Mouse (Mus musculus): ENCODE measurements around the gene Hist2h2ac. TPM values are rescaled to one million over a fixed set of nuclear protein-coding genes. Genes with fewer than 3 reads are reported as not detected.
A peak's percentile ranks its signal among the peaks of the same experiment; 100 is the strongest.
"Not testable (repeated sequence)": the region's sequence is repeated elsewhere in the genome, so short reads cannot be mapped to it uniquely, and the experiment has no call there.

The Hist2h2ac gene
- polyA plus RNA-seq, 1 experiment = 1.9 TPM

DNA sequence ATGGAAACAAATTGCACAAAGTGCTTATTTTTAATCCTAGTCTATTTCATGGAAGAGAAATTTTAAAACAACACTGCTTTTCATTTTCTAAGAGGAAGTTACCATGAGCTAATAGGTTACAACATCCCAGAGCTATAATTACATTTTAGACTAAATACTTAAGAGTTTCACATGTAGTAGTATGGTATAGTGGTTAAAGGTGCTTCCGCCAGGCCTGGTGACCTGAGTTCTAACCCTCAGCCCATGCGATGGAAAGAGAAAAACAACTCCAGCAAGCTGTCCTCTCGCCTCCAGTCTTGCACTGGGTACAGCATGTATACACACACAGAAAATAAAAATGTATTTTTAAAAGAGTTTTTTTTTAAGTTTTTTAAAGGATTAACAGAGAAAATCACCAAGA, 31.1 kb upstream of the Hist2h2ac start:
- Histone ChIP-seq H3K79me3 (ENCODE audit: low read depth) (peaks cover 2% of the 10 kb centered on the region), H3ac (ENCODE audit: control insufficient read depth, insufficient read length, low read depth) (no peak overlapping the region)

GRCm38 (mm10) chr3:96250890-96251289, 30.2 kb upstream of the Hist2h2ac start:
- no peaks in the 10 kb centered on the region for H3K27me3 ChIP-seq (ENCODE audit: control insufficient read depth, insufficient read depth, insufficient read length)
- no peak for TF ChIP-seq MAX (IDR thresholded peaks at IDR 0.05)
- no peak for TF ChIP-seq CTCF (IDR thresholded peaks at IDR 0.05; ENCODE audit: control insufficient read depth, insufficient read depth, insufficient read length)
- no peak for TF ChIP-seq FOSL1 (IDR thresholded peaks at IDR 0.05; ENCODE audit: insufficient read depth, low read length, poor library complexity, severe bottlenecking)
- no peak for TF ChIP-seq MYOG (IDR thresholded peaks at IDR 0.05; ENCODE audit: control insufficient read depth, extremely low read depth, insufficient read length)
- TF ChIP-seq MYOD1 (IDR thresholded peaks at IDR 0.05; ENCODE audit: control insufficient read depth, insufficient read length, low read depth) = no peak
- no peak for TF ChIP-seq CEBPB (IDR thresholded peaks at IDR 0.05; ENCODE audit: low read depth)
- no peak for TF ChIP-seq USF1 (IDR thresholded peaks at IDR 0.05; ENCODE audit: low read depth)
- no peak overlapping the region for H3ac ChIP-seq (ENCODE audit: control insufficient read depth, insufficient read length, low read depth)
- H3K4me3 ChIP-seq (ENCODE audit: insufficient read depth, poor library complexity, severe bottlenecking) = no peak overlapping the region
- H3K79me2 ChIP-seq (ENCODE audit: control insufficient read depth, insufficient read depth) = no peaks in the 10 kb centered on the region
- no peaks in the 10 kb centered on the region for H3K36me3 ChIP-seq (ENCODE audit: control insufficient read depth, insufficient read depth)
- H3K79me3 ChIP-seq (ENCODE audit: low read depth) = peaks cover 2% of the 10 kb centered on the region

More for the DNA sequence above, 31.1 kb upstream of the Hist2h2ac start:
- TF ChIP-seq USF1 (IDR thresholded peaks at IDR 0.05; ENCODE audit: low read depth) = no peak
- no peak for TF ChIP-seq MYOD1 (IDR thresholded peaks at IDR 0.05; ENCODE audit: control insufficient read depth, insufficient read length, low read depth)
- no peak for TF ChIP-seq MYOG (IDR thresholded peaks at IDR 0.05; ENCODE audit: control insufficient read depth, extremely low read depth, insufficient read length)
- TF ChIP-seq CEBPB (IDR thresholded peaks at IDR 0.05; ENCODE audit: low read depth) = no peak
- TF ChIP-seq MAX (IDR thresholded peaks at IDR 0.05) = no peak
- TF ChIP-seq CTCF (IDR thresholded peaks at IDR 0.05; ENCODE audit: control insufficient read depth, insufficient read depth, insufficient read length) = no peak
- TF ChIP-seq FOSL1 (IDR thresholded peaks at IDR 0.05; ENCODE audit: insufficient read depth, low read length, poor library complexity, severe bottlenecking) = no peak
- no peaks in the 10 kb centered on the region for H3K36me3 ChIP-seq (ENCODE audit: control insufficient read depth, insufficient read depth)
- no peaks in the 10 kb centered on the region for H3K27me3 ChIP-seq (ENCODE audit: control insufficient read depth, insufficient read depth, insufficient read length)
- no peaks in the 10 kb centered on the region for H3K79me2 ChIP-seq (ENCODE audit: control insufficient read depth, insufficient read depth)
- H3K4me3 ChIP-seq (ENCODE audit: insufficient read depth, poor library complexity, severe bottlenecking) = no peak overlapping the region

DNA sequence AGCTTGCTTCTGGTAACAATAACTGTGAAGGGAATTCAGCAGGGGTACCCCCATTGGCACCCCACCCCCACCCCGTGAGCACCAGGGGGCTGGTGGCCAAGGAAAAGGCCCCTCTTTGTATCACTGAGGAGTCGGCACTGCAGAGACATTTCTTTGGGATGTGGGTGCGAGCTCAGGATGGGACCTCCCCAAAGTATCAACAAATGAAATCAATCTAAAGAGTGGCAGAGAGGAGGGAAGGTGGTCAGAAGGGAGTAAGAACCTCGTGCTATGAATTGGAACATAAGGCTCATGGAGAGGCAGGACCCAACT, 28.3 kb upstream of the Hist2h2ac start:
- no peaks in the 10 kb centered on the region for H3K79me2 ChIP-seq (ENCODE audit: control insufficient read depth, insufficient read depth)
- peaks cover 2% of the 10 kb centered on the region for H3K79me3 ChIP-seq (ENCODE audit: low read depth)
- no peaks in the 10 kb centered on the region for H3K36me3 ChIP-seq (ENCODE audit: control insufficient read depth, insufficient read depth)
- H3K27me3 ChIP-seq (ENCODE audit: control insufficient read depth, insufficient read depth, insufficient read length) = no peaks in the 10 kb centered on the region
- H3ac ChIP-seq (ENCODE audit: control insufficient read depth, insufficient read length, low read depth) = no peak overlapping the region
- peak overlapping the region; percentile 3 for H3K4me3 ChIP-seq (ENCODE audit: insufficient read depth, poor library complexity, severe bottlenecking)
- TF ChIP-seq FOSL1 (IDR thresholded peaks at IDR 0.05; ENCODE audit: insufficient read depth, low read length, poor library complexity, severe bottlenecking) (no peak), USF1 (IDR thresholded peaks at IDR 0.05; ENCODE audit: low read depth) (no peak), CTCF (IDR thresholded peaks at IDR 0.05; ENCODE audit: control insufficient read depth, insufficient read depth, insufficient read length) (no peak), MYOD1 (IDR thresholded peaks at IDR 0.05; ENCODE audit: control insufficient read depth, insufficient read length, low read depth) (no peak), CEBPB (IDR thresholded peaks at IDR 0.05; ENCODE audit: low read depth) (no peak)

DNA sequence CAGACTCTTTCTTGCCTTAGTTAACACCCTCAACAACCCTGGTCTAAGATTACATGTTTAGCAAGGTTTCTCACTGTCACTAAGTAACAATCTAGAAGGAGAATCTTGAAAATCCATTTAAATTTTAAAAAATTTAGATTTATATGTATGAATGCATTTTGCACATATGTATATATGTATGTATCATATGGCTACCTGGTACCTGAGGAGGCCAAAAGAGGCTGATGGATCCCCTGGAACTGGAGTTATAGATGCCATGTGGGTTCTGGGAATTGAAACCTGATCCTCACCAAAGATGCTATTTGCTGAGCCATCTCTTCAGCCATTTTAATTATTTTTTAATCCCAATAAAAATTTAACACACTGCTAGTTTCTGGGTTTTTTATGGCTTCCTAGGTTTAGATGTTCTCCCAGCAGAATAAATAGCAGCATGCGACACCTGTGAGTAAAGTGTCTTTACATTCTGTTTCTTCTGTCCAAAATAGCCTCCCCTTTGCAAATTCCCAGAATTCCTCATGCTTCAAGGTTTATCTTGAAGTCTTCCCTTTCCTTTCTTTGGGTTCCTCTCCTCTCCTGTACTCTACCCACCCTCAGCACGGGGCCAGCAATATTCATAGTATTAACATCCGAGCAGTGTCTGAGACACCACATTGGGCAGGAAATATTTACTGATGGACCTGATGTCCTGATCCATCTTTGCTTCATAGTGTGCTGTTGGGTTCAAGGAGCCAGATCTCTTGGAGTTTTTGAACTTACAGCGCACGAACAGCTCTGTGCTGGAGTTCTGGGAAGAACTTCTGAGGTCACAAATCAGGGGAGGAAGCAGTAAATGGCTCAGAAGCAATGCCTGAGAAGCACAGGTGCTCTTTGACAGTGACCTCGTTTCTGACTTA, 27.7 kb upstream of the Hist2h2ac start:
- no peak for TF ChIP-seq CEBPB (IDR thresholded peaks at IDR 0.05; ENCODE audit: low read depth)
- no peak for TF ChIP-seq USF1 (IDR thresholded peaks at IDR 0.05; ENCODE audit: low read depth)
- TF ChIP-seq MAX (IDR thresholded peaks at IDR 0.05) = no peak
- no peak for TF ChIP-seq CTCF (IDR thresholded peaks at IDR 0.05; ENCODE audit: control insufficient read depth, insufficient read depth, insufficient read length)
- TF ChIP-seq MYOG (IDR thresholded peaks at IDR 0.05; ENCODE audit: control insufficient read depth, extremely low read depth, insufficient read length) = no peak
- TF ChIP-seq MYOD1 (IDR thresholded peaks at IDR 0.05; ENCODE audit: control insufficient read depth, insufficient read length, low read depth) = no peak
- TF ChIP-seq FOSL1 (IDR thresholded peaks at IDR 0.05; ENCODE audit: insufficient read depth, low read length, poor library complexity, severe bottlenecking) = no peak
- peak overlapping the region; percentile 35 for H3ac ChIP-seq (ENCODE audit: control insufficient read depth, insufficient read length, low read depth)
- peaks cover 2% of the 10 kb centered on the region for H3K79me3 ChIP-seq (ENCODE audit: low read depth)
- no peaks in the 10 kb centered on the region for H3K36me3 ChIP-seq (ENCODE audit: control insufficient read depth, insufficient read depth)
- peak overlapping the region; percentile 25 for H3K4me3 ChIP-seq (ENCODE audit: insufficient read depth, poor library complexity, severe bottlenecking)
- H3K27me3 ChIP-seq (ENCODE audit: control insufficient read depth, insufficient read depth, insufficient read length) = no peaks in the 10 kb centered on the region
- H3K79me2 ChIP-seq (ENCODE audit: control insufficient read depth, insufficient read depth) = no peaks in the 10 kb centered on the region

GRCm38 (mm10) chr3:96247356-96248140, 26.9 kb upstream of the Hist2h2ac start:
- Histone ChIP-seq H3K79me2 (ENCODE audit: control insufficient read depth, insufficient read depth) (no peaks in the 10 kb centered on the region), H3K79me3 (ENCODE audit: low read depth) (peaks cover 2% of the 10 kb centered on the region), H3K4me3 (ENCODE audit: insufficient read depth, poor library complexity, severe bottlenecking) (peak overlapping the region; percentile 25), H3K27me3 (ENCODE audit: control insufficient read depth, insufficient read depth, insufficient read length) (no peaks in the 10 kb centered on the region), H3ac (ENCODE audit: control insufficient read depth, insufficient read length, low read depth) (peak overlapping the region; percentile 67), H3K36me3 (ENCODE audit: control insufficient read depth, insufficient read depth) (no peaks in the 10 kb centered on the region)
- no peak for TF ChIP-seq FOSL1 (IDR thresholded peaks at IDR 0.05; ENCODE audit: insufficient read depth, low read length, poor library complexity, severe bottlenecking)
- no peak for TF ChIP-seq MYOD1 (IDR thresholded peaks at IDR 0.05; ENCODE audit: control insufficient read depth, insufficient read length, low read depth)
- TF ChIP-seq MAX (IDR thresholded peaks at IDR 0.05) = no peak
- TF ChIP-seq CEBPB (IDR thresholded peaks at IDR 0.05; ENCODE audit: low read depth) = no peak
- no peak for TF ChIP-seq MYOG (IDR thresholded peaks at IDR 0.05; ENCODE audit: control insufficient read depth, extremely low read depth, insufficient read length)
- TF ChIP-seq CTCF (IDR thresholded peaks at IDR 0.05; ENCODE audit: control insufficient read depth, insufficient read depth, insufficient read length) = no peak
- TF ChIP-seq USF1 (IDR thresholded peaks at IDR 0.05; ENCODE audit: low read depth) = no peak

DNA sequence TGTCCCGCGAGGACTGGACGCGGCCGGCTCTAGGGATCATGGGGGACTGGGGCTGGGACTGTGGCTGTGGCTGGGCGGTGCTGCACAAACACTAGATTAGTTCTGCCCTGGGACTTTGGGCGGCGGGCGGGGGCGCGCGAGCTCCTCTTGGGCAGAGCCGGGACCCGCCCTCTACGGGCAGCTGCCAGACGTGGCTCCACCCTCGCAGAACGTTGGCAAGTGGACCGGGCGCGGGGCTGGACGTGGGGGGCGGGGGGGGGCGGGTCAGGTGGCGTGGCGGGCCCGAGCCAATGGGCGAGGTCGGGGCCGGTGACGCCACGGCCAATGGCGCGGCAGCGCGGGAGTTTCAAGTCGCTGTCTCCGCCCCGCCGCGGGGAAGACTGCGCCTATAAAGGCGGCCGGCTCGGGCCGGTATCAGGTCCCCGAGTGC, 25.8 kb upstream of the Hist2h2ac start, which contains the start of gene Hist2h3c1:
Gene Hist2h3c1 (plus strand): TSS at position 259 of the 430 bp plus-strand sequence.
- H3K4me3 ChIP-seq (ENCODE audit: insufficient read depth, poor library complexity, severe bottlenecking) = peak within 1 kb of the TSS; percentile 25
- H3K36me3 ChIP-seq (ENCODE audit: control insufficient read depth, insufficient read depth); H3K79me3 ChIP-seq (ENCODE audit: low read depth): not testable (repeated sequence)

GRCm38 (mm10) chr3:96246018-96246417, 25.3 kb upstream of the Hist2h2ac start:
- H3ac ChIP-seq (ENCODE audit: control insufficient read depth, insufficient read length, low read depth); H3K36me3 ChIP-seq (ENCODE audit: control insufficient read depth, insufficient read depth); H3K27me3 ChIP-seq (ENCODE audit: control insufficient read depth, insufficient read depth, insufficient read length); H3K4me3 ChIP-seq (ENCODE audit: insufficient read depth, poor library complexity, severe bottlenecking); H3K79me2 ChIP-seq (ENCODE audit: control insufficient read depth, insufficient read depth); H3K79me3 ChIP-seq (ENCODE audit: low read depth): not testable (repeated sequence)

More for the DNA sequence above, 25.8 kb upstream of the Hist2h2ac start, which contains the start of gene Hist2h3c1:
- H3K27me3 ChIP-seq (ENCODE audit: control insufficient read depth, insufficient read depth, insufficient read length); H3K79me2 ChIP-seq (ENCODE audit: control insufficient read depth, insufficient read depth): not testable (repeated sequence)
- peak within 1 kb of the TSS; percentile 67 for H3ac ChIP-seq (ENCODE audit: control insufficient read depth, insufficient read length, low read depth)
